Mouse (Mus musculus) neural tube, embryonic 12.5 days (tissue): ENCODE data around the gene Focad. TPM values are rescaled to one million over a fixed set of nuclear protein-coding genes. Genes with fewer than 3 reads are reported as not detected.
A peak's percentile ranks its signal among the peaks of the same experiment; 100 is the strongest.

Experiments used
- ATAC-seq: fragments of 200-750 bp; cut with Nextera tagmentation; 2 replicates; pipeline ENCODE4 v1.8.0; 2017; ENCODE audit warnings: low read depth, mild to moderate bottlenecking, moderate TSS enrichment, moderate library complexity; ENCODE audit not compliant: low FRiP score
- H3K27ac ChIP-seq: fragments of 300-500 bp; sonication (generic); 2 replicates; pipeline ENCODE4 v1.5.1; 2016
- H3K27me3 ChIP-seq: fragments of 300-500 bp; sonication (generic); replicated peaks from 2 replicates; pipeline ENCODE4 v1.6.1; 2016; ENCODE audit warnings: mild to moderate bottlenecking
- H3K36me3 ChIP-seq: fragments of 300-500 bp; sonication (generic); 2 replicates; pipeline ENCODE4 v1.6.1; 2016; ENCODE audit warnings: mild to moderate bottlenecking
- H3K4me1 ChIP-seq: fragments of 300-500 bp; sonication (generic); 2 replicates; pipeline ENCODE4 v1.6.1; 2016
- H3K4me2 ChIP-seq: fragments of 300-500 bp; sonication (generic); replicated peaks from 2 replicates; pipeline ENCODE4 v1.6.1; 2016; ENCODE audit warnings: mild to moderate bottlenecking
- H3K4me3 ChIP-seq: fragments of 300-500 bp; sonication (generic); 2 replicates; pipeline ENCODE4 v1.5.1; 2016
- H3K9ac ChIP-seq: fragments of 300-500 bp; sonication (generic); 2 replicates; pipeline ENCODE4 v1.6.1; 2016; ENCODE audit warnings: mild to moderate bottlenecking
- H3K9me3 ChIP-seq: fragments of 300-500 bp; sonication (generic); 2 replicates; pipeline ENCODE4 v1.6.1; 2016; ENCODE audit warnings: mild to moderate bottlenecking
- WGBS: fragments of 180-500 bp; shearing (Covaris S2); methylation state at CpG from one replicate; pipeline ENCODE4 v1.1.7; 2016; 5-methylcytosine and 5-hydroxymethylcytosine counted together
- polyA plus RNA-seq: library from polyadenylated mRNA; unstranded; fragments of >200 nt; fragmentation: Nextera tagmentation; extraction: Ambion mirVana; gene quantifications from 2 replicates; pipeline ENCODE4 v1.2.1, GENCODE M21; 2016

The Focad gene
- polyA plus RNA-seq, 1 experiment from 2014 or later: 14.0 TPM

DNA sequence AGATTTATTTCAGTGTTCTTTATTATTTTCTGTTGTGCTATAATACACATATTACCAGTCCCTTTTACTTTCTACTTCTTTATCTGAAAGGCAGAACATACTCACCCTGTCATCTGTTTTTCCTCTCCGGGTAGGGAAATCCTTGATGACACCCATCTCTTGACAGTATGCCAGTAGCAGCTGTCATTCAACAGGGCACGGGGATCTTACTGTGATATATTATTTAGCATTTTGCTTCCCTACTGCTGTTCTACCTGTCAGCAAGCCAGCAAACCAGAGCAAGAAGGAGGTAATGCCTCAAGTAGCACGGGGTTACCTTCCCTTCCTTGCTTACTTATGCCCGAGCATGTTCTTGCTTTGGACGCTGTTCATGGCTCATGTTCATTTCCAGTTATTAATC lies 99.8 kb downstream of the Focad start:
- Histone ChIP-seq H3K27me3 (no peaks in the 10 kb centered on the region), H3K9me3 (no peaks in the 10 kb centered on the region), H3K27ac (no peak overlapping the region), H3K4me3 (no peak overlapping the region), H3K36me3 (no peaks in the 10 kb centered on the region), H3K9ac (no peak overlapping the region), H3K4me2 (no peak overlapping the region), H3K4me1 (no peaks in the 10 kb centered on the region)
- no peak for ATAC-seq
- 90% methylated on average over 5 of the region's 5 CpGs for WGBS

DNA sequence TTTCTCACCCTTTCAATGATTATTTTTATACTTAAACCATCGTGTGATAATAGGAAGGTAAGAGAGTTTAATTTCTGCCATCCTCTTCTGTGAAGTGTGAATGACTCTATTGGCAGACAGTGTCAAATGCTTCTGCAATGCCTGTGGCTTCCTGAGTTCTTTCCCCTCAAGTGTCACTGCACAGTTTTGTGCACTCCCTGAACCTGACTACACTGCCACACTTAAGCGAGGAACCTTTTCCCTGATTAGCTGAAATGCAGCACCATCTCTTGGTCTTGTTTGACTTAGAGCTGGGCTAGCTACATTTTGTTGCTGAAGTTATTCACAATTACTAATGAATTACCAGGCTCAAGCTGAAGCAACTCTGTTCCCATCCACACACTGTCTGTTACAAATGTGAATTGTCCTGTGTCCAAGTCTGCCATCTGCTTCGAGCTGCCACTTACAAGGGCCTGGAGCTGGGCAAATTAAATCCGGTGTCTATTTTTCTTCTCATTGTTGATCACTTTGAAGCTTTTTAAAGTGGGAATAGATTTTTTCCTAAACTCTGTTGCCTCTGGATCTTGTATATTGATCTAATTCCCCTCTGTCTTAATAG lies 101.6 kb downstream of the Focad start:
- H3K4me2 ChIP-seq: no peak overlapping the region
- ATAC-seq: no peak
- no peaks in the 10 kb centered on the region for H3K4me1 ChIP-seq
- H3K27ac ChIP-seq: no peak overlapping the region
- no peaks in the 10 kb centered on the region for H3K36me3 ChIP-seq
- H3K9me3 ChIP-seq: no peaks in the 10 kb centered on the region
- no peak overlapping the region for H3K9ac ChIP-seq
- H3K27me3 ChIP-seq: no peaks in the 10 kb centered on the region
- 81% methylated on average over 4 of the region's 4 CpGs for WGBS
- no peak overlapping the region for H3K4me3 ChIP-seq

- H3K36me3 ChIP-seq: no peaks in the 10 kb centered on the region
- H3K27ac ChIP-seq: no peak overlapping the region
- no peaks in the 10 kb centered on the region for H3K4me1 ChIP-seq
- WGBS: 85% methylated on average over 4 of the region's 4 CpGs
- no peak for ATAC-seq
- H3K9me3 ChIP-seq: no peaks in the 10 kb centered on the region
- H3K9ac ChIP-seq: no peak overlapping the region
- no peak overlapping the region for H3K4me2 ChIP-seq
- H3K4me3 ChIP-seq: no peak overlapping the region
- H3K27me3 ChIP-seq: no peaks in the 10 kb centered on the region
Measured at GRCm38 (mm10) chr4:88196500-88196912, 102.1 kb downstream of the Focad start.

DNA sequence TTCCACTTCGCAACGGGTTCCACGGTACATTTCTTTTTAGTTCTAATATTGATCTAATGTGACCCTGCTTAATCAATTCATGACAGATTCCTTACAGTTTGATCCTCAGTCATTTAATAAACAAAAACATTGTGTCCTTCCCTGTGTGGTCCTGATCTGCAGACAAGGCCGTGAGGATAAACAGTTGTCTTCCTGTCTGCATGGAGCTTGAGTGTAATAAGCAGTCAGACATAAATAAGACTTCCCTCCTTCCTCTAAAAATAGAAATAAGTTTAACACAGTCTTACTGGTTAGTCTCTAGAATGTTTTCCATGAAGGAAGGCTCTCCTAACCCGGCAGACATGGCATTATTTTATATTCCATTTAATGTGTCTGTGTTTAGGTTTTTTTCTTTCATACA lies 102.8 kb downstream of the Focad start:
- Histone ChIP-seq H3K9me3 (no peaks in the 10 kb centered on the region), H3K4me2 (no peak overlapping the region), H3K36me3 (no peaks in the 10 kb centered on the region), H3K4me3 (no peak overlapping the region), H3K9ac (no peak overlapping the region), H3K27ac (no peak overlapping the region), H3K4me1 (no peaks in the 10 kb centered on the region), H3K27me3 (no peaks in the 10 kb centered on the region)
- no peak for ATAC-seq
- WGBS: 80% methylated on average over 5 of the region's 5 CpGs

DNA sequence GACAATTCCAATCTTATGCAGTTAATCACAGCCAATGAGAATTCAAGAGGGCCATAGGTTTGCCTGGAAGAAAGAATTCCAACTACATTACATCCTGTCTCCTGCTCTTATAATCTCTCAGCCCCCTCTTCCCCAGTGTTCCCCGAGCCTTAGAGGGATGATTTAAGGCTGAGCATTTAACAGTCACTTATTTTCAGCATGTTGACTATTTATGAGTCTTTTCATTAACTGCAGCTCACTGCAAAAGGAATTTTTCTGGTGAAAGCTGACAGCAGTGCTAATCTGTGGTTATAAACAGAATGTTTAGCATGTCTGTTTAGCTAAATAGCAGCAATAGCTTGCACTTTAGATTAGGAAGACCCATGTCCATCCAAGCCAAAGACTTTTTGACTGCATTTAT lies 104.8 kb downstream of the Focad start:
- H3K36me3 ChIP-seq: no peaks in the 10 kb centered on the region
- H3K4me1 ChIP-seq: no peaks in the 10 kb centered on the region
- H3K27ac ChIP-seq: no peak overlapping the region
- ATAC-seq: no peak
- H3K27me3 ChIP-seq: no peaks in the 10 kb centered on the region
- H3K4me3 ChIP-seq: no peak overlapping the region
- H3K9ac ChIP-seq: no peak overlapping the region
- no peaks in the 10 kb centered on the region for H3K9me3 ChIP-seq
- no peak overlapping the region for H3K4me2 ChIP-seq
- WGBS: 63% methylated on average over 1 of the region's 1 CpGs

GRCm38 (mm10) chr4:88201047-88201446 lies 106.6 kb downstream of the Focad start:
- Histone ChIP-seq H3K4me2 (no peak overlapping the region), H3K4me3 (no peak overlapping the region), H3K36me3 (no peaks in the 10 kb centered on the region), H3K27ac (no peak overlapping the region), H3K27me3 (no peaks in the 10 kb centered on the region), H3K9ac (no peak overlapping the region), H3K4me1 (no peaks in the 10 kb centered on the region), H3K9me3 (no peaks in the 10 kb centered on the region)
- WGBS: 93% methylated on average over 4 of the region's 4 CpGs
- no peak for ATAC-seq

DNA sequence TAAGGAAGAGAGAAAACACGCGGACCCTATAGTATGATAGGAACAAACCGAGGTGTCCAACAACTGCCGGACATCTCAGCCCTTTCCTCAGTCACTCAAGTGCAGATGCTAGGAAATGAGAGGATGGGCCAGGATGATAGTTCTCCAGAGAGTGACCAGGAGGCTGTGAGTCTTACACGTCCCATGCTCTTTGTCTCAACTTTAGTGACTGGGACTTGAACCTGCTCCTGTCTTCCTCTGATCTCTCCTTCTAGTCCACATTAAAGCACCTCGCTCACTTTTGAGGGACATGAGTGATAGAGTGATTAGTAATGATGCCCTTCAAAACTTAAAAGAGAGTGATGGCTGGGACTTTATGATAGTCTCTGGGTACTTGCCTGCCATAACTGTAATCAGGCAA lies 114.2 kb downstream of the Focad start:
- Histone ChIP-seq H3K4me3 (no peak overlapping the region), H3K27ac (no peak overlapping the region), H3K9me3 (no peaks in the 10 kb centered on the region), H3K27me3 (no peaks in the 10 kb centered on the region), H3K4me1 (peaks cover 18% of the 10 kb centered on the region), H3K36me3 (no peaks in the 10 kb centered on the region), H3K4me2 (no peak overlapping the region), H3K9ac (no peak overlapping the region)
- no peak for ATAC-seq
- 88% methylated on average over 6 of the region's 6 CpGs for WGBS

GRCm38 (mm10) chr4:88209351-88209814 lies 115.0 kb downstream of the Focad start:
- ATAC-seq: peak; percentile 49; the same call in 1 of the 2 replicates
- Histone ChIP-seq H3K4me1 (peaks cover 18% of the 10 kb centered on the region), H3K9me3 (no peaks in the 10 kb centered on the region), H3K9ac (no peak overlapping the region), H3K27me3 (no peaks in the 10 kb centered on the region), H3K27ac (no peak overlapping the region; the same call in 1 of the 2 replicates), H3K36me3 (no peaks in the 10 kb centered on the region), H3K4me3 (no peak overlapping the region), H3K4me2 (no peak overlapping the region)
- 36% methylated on average over 3 of the region's 3 CpGs for WGBS

DNA sequence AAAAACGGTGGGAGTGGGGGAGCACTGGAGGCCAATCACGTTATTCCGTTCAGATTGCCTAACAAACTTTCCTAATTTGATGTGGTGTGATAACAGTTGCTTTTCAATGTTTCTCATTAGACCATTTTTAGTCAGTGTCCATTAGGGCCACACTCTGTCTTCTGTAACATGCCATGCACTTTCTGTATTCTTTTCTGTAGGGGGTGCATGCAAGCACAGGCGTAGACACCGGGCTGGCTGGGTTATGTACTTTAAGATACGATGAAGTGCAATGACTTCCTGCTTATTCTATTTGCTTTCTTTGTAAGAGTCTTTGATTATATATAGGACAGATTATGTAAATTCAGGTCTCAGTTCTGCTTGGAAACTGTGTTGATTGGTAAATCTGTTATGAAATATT lies 116.2 kb downstream of the Focad start:
- ATAC-seq: peak; percentile 63
- H3K9ac ChIP-seq: no peak overlapping the region
- H3K9me3 ChIP-seq: no peaks in the 10 kb centered on the region
- 32% methylated on average over 6 of the region's 6 CpGs for WGBS
- no peaks in the 10 kb centered on the region for H3K36me3 ChIP-seq
- H3K27me3 ChIP-seq: no peaks in the 10 kb centered on the region
- peaks cover 18% of the 10 kb centered on the region for H3K4me1 ChIP-seq
- no peak overlapping the region for H3K27ac ChIP-seq
- H3K4me3 ChIP-seq: no peak overlapping the region
- peak overlapping the region; percentile 22; the same call in 1 of the 2 replicates for H3K4me2 ChIP-seq

- no peak overlapping the region for H3K27ac ChIP-seq
- no peaks in the 10 kb centered on the region for H3K9me3 ChIP-seq
- WGBS: 24% methylated on average over 2 of the region's 2 CpGs
- H3K4me3 ChIP-seq: no peak overlapping the region
- H3K4me2 ChIP-seq: 0 out of 2 replicates have a peak overlapping the region, but pooled peaks have one; percentile 27
- ATAC-seq: 0 out of 2 replicates have a peak, but pooled peaks have one; percentile 54
- H3K36me3 ChIP-seq: no peaks in the 10 kb centered on the region
- peaks cover 18% of the 10 kb centered on the region for H3K4me1 ChIP-seq
- no peaks in the 10 kb centered on the region for H3K27me3 ChIP-seq
- H3K9ac ChIP-seq: no peak overlapping the region
Measured at GRCm38 (mm10) chr4:88211200-88211885, 116.9 kb downstream of the Focad start.

DNA sequence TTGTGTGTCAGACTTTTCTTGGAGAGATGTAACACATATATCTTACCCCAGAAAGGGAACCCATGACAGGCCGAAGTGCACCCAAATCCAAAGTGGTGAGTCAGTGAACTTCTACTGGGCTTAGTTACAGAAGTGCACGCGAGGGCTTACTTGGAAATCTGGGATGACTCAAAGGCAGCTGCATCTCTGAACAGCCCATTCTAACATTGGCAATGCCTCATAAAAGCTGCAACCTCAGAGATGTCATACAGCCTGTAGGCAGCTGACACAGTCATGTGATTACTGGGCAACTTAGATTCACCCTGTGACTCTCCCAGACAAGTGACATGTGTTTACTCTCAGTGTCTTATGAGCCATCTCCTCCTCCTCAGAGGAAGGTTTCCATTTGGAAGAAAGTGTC lies 119.5 kb downstream of the Focad start:
- no peak for ATAC-seq
- Histone ChIP-seq H3K9ac (no peak overlapping the region), H3K4me2 (no peak overlapping the region), H3K9me3 (no peaks in the 10 kb centered on the region), H3K27ac (no peak overlapping the region), H3K36me3 (no peaks in the 10 kb centered on the region), H3K27me3 (no peaks in the 10 kb centered on the region), H3K4me3 (no peak overlapping the region), H3K4me1 (peaks cover 18% of the 10 kb centered on the region)
- 97% methylated on average over 3 of the region's 3 CpGs for WGBS

- no peak overlapping the region for H3K4me3 ChIP-seq
- WGBS: 87% methylated on average over 6 of the region's 6 CpGs
- H3K4me1 ChIP-seq: no peaks in the 10 kb centered on the region
- H3K9me3 ChIP-seq: no peaks in the 10 kb centered on the region
- H3K36me3 ChIP-seq: no peaks in the 10 kb centered on the region
- ATAC-seq: no peak
- H3K4me2 ChIP-seq: no peak overlapping the region
- H3K27ac ChIP-seq: no peak overlapping the region
- H3K9ac ChIP-seq: no peak overlapping the region
- H3K27me3 ChIP-seq: no peaks in the 10 kb centered on the region
Measured at GRCm38 (mm10) chr4:88218286-88218685, 123.9 kb downstream of the Focad start.

- Histone ChIP-seq H3K27ac (no peak overlapping the region), H3K9me3 (no peaks in the 10 kb centered on the region), H3K4me1 (no peaks in the 10 kb centered on the region), H3K4me3 (no peak overlapping the region), H3K9ac (no peak overlapping the region), H3K27me3 (no peaks in the 10 kb centered on the region), H3K36me3 (no peaks in the 10 kb centered on the region), H3K4me2 (no peak overlapping the region)
- no peak for ATAC-seq
- 87% methylated on average over 2 of the region's 2 CpGs for WGBS
Measured at GRCm38 (mm10) chr4:88218797-88219196, 124.4 kb downstream of the Focad start.
